Mouse (Mus musculus): ENCODE measurements around the gene Map1lc3b.

GRCm38 (mm10) chr8:121577751-121578675 is 12.1 kb upstream of the Map1lc3b start:
- no peak for TF ChIP-seq GATA1 (IDR thresholded peaks at IDR 0.05; ENCODE audit: low read length)
- no peak for TF ChIP-seq TAL1 (IDR thresholded peaks at IDR 0.05; ENCODE audit: low read length)
